Mouse (Mus musculus) CH12.LX (cell line): ENCODE measurements around the gene Cbr2. TPM values are rescaled to one million over a fixed set of nuclear protein-coding genes. Genes with fewer than 3 reads are reported as not detected.
A peak's percentile ranks its signal among the peaks of the same experiment; 100 is the strongest.

Source experiments
- DNase-seq: peaks from one replicate; pipeline ENCODE4 v3.0.0-alpha.2; 2013; ENCODE audit errors: extremely low read depth
- H3K27ac ChIP-seq: 2 replicates; pipeline ENCODE4 v1.5.1; 2012; ENCODE audit warnings: low read depth, mild to moderate bottlenecking, control low read depth, moderate library complexity; ENCODE audit not compliant: insufficient read depth
- H3K27me3 ChIP-seq: replicated peaks from 2 replicates; pipeline ENCODE3; 2012; ENCODE audit warnings: inconsistent platforms
- H3K36me3 ChIP-seq, 2 experiments: replicated peaks in 1 of 2; 2 replicates each; pipeline versions ENCODE3 to v1.6.1; 2012; ENCODE audit warnings: inconsistent platforms in 1 of 2, low read length in 1 of 2, mild to moderate bottlenecking in 1 of 2, mixed read lengths in 1 of 2, moderate library complexity in 1 of 2; ENCODE audit not compliant: control insufficient read depth in 1 of 2, insufficient read depth in 1 of 2
- H3K4me1 ChIP-seq, 2 experiments: 2 replicates each; pipeline ENCODE4 v1.6.1; 2012; ENCODE audit warnings: inconsistent platforms in 1 of 2, moderate library complexity in 1 of 2; ENCODE audit not compliant: insufficient read depth in 2 of 2, control insufficient read depth in 1 of 2
- H3K4me2 ChIP-seq: 2 replicates; pipeline ENCODE4 v1.6.1; 2012; ENCODE audit warnings: low read depth, mild to moderate bottlenecking, control low read depth; ENCODE audit not compliant: poor library complexity, insufficient read depth, severe bottlenecking
- H3K4me3 ChIP-seq, 3 experiments: fragments of 150-350 bp in 1 of 3; sonication (generic) in 1 of 3; replicated peaks in 1 of 3; 2 replicates each; pipeline versions ENCODE3 to v1.5.1; 2011 to 2012; ENCODE audit warnings: low read depth in 2 of 3, low read length in 2 of 3, mild to moderate bottlenecking in 2 of 3, moderate library complexity in 2 of 3, control low read depth in 1 of 3, improper control_type of control experiment in 1 of 3, inconsistent platforms in 1 of 3, mixed read lengths in 1 of 3; ENCODE audit not compliant: poor library complexity in 1 of 3
- H3K79me2 ChIP-seq: replicated peaks from 2 replicates; pipeline ENCODE4 v1.6.1; 2012; ENCODE audit warnings: mild to moderate bottlenecking, moderate library complexity; ENCODE audit not compliant: control insufficient read depth, poor library complexity, insufficient read depth, severe bottlenecking; ENCODE audit errors: extremely low read depth
- H3K9ac ChIP-seq: 2 replicates; pipeline ENCODE4 v1.6.1; 2012; ENCODE audit warnings: low read depth, mild to moderate bottlenecking, control low read depth, moderate library complexity; ENCODE audit not compliant: insufficient read depth
- H3K9me3 ChIP-seq: replicated peaks from 2 replicates; pipeline ENCODE3; 2012; ENCODE audit warnings: low read length, inconsistent platforms, mixed read lengths
- BHLHE40 ChIP-seq: IDR thresholded peaks from 2 replicates; pipeline ENCODE4 v1.6.1; 2011; ENCODE audit warnings: mild to moderate bottlenecking, low read depth, low read length, improper control_type of control experiment
- CHD2 ChIP-seq: IDR thresholded peaks from 2 replicates; pipeline ENCODE4 v1.6.1; 2011; ENCODE audit warnings: low read length, improper control_type of control experiment
- CTCF ChIP-seq, 2 experiments: IDR thresholded peaks in 1 of 2; conservative IDR thresholded peaks in 1 of 2; 2 replicates each; pipeline ENCODE4 v1.5.1; 2011 to 2012; ENCODE audit warnings: low read depth in 2 of 2, low read length in 2 of 2, improper control_type of control experiment in 1 of 2, inconsistent platforms in 1 of 2, mild to moderate bottlenecking in 1 of 2, moderate library complexity in 1 of 2
- ELF1 ChIP-seq: IDR thresholded peaks from 2 replicates; pipeline ENCODE4 v1.6.1; 2014; ENCODE audit warnings: low read depth, mild to moderate bottlenecking, inconsistent platforms, low read length, improper control_type of control experiment
- ETS1 ChIP-seq: conservative IDR thresholded peaks from 2 replicates; pipeline ENCODE4 v1.6.1; 2012; ENCODE audit warnings: low read depth, mild to moderate bottlenecking, inconsistent platforms, low read length, improper control_type of control experiment, moderate library complexity
- HCFC1 ChIP-seq: IDR thresholded peaks from 2 replicates; pipeline ENCODE4 v1.6.1; 2012; ENCODE audit warnings: low read depth, mild to moderate bottlenecking, inconsistent platforms, low read length, improper control_type of control experiment
- JUN ChIP-seq: IDR thresholded peaks from 2 replicates; pipeline ENCODE4 v1.6.1; 2011; ENCODE audit warnings: low read depth, mild to moderate bottlenecking, low read length, improper control_type of control experiment, moderate library complexity; ENCODE audit not compliant: insufficient read depth
- JUND ChIP-seq: conservative IDR thresholded peaks from 2 replicates; pipeline ENCODE4 v1.6.1; 2011; ENCODE audit warnings: low read depth, low read length, improper control_type of control experiment
- KAT2A ChIP-seq: IDR thresholded peaks from 2 replicates; pipeline ENCODE4 v1.6.1; 2012; ENCODE audit warnings: low read length, improper control_type of control experiment, inconsistent platforms; ENCODE audit not compliant: insufficient replicate concordance
- MAX ChIP-seq: IDR thresholded peaks from 2 replicates; pipeline ENCODE4 v1.6.1; 2011; ENCODE audit warnings: low read length, improper control_type of control experiment
- MXI1 ChIP-seq: IDR thresholded peaks from 2 replicates; pipeline ENCODE4 v1.6.1; 2011; ENCODE audit warnings: mild to moderate bottlenecking, low read depth, low read length, improper control_type of control experiment
- MYC ChIP-seq: IDR thresholded peaks from 2 replicates; pipeline ENCODE4 v1.6.1; 2011; ENCODE audit warnings: low read depth, mild to moderate bottlenecking, improper control_type of control experiment, low read length
- PAX5 ChIP-seq: IDR thresholded peaks from 2 replicates; pipeline ENCODE4 v1.6.1; 2012; ENCODE audit warnings: low read length, inconsistent platforms, mixed read lengths
- RAD21 ChIP-seq: IDR thresholded peaks from 2 replicates; pipeline ENCODE4 v1.6.1; 2011; ENCODE audit warnings: low read depth, mild to moderate bottlenecking, low read length, improper control_type of control experiment, moderate library complexity
- SMC3 ChIP-seq: IDR thresholded peaks from 2 replicates; pipeline ENCODE4 v1.6.1; 2011; ENCODE audit warnings: low read depth, low read length, improper control_type of control experiment
- TCF12 ChIP-seq: IDR thresholded peaks from 2 replicates; pipeline ENCODE4 v1.6.1; 2014; ENCODE audit warnings: low read depth, mild to moderate bottlenecking, inconsistent platforms, low read length, improper control_type of control experiment
- UBTF ChIP-seq: IDR thresholded peaks from 2 replicates; pipeline ENCODE4 v1.6.1; 2012; ENCODE audit warnings: low read depth, mild to moderate bottlenecking, inconsistent platforms, low read length, improper control_type of control experiment, moderate library complexity
- ZKSCAN1 ChIP-seq: IDR thresholded peaks from 2 replicates; pipeline ENCODE4 v1.6.1; 2012; ENCODE audit warnings: low read depth, inconsistent platforms, low read length, improper control_type of control experiment, borderline replicate concordance
- ZMIZ1 ChIP-seq: IDR thresholded peaks from 2 replicates; pipeline ENCODE4 v1.6.1; 2012; ENCODE audit warnings: low read depth, mild to moderate bottlenecking, inconsistent platforms, low read length, improper control_type of control experiment
- dilution Hi-C: fragments of 300-500 bp; cut with MboI; formaldehyde crosslinking; loops from 2 replicates; pipeline ENCODE4 v1.14.3; 2020; ENCODE audit warnings: low sequenced_read_pairs; ENCODE audit not compliant: extremely low pct_unique_long_range_greater_than_20kb, extremely low pct_ligation_motif_present
- in situ Hi-C: fragments of 300-500 bp; cut with MboI; formaldehyde crosslinking; loops from 3 replicates; pipeline ENCODE4 v1.14.3; 2019; ENCODE audit warnings: low sequenced_read_pairs, low pct_ligation_motif_present, low pct_unique_long_range_greater_than_20kb, mixed read lengths
- polyA plus RNA-seq: library from polyadenylated mRNA; unstranded; fragments of >175 nt; gene quantifications from 2 replicates; pipeline ENCODE4 v1.2.1, GENCODE M21; 2012; ENCODE audit warnings: low read depth; ENCODE audit not compliant: insufficient read length
- total RNA-seq, 2 experiments: library from RNA; depleted of rRNA; stranded (reverse); fragments of 300-350 nt in 1 of 2; fragments of >200 nt in 1 of 2; gene quantifications; 2 replicates each; pipeline ENCODE4 v1.2.3; 2012 to 2014

Cbr2 gene
- total and polyA plus RNA-seq, 3 experiments = 0.21 TPM; not detected in 2

- Histone ChIP-seq H3K9me3 (no peaks in the 10 kb centered on the region), H3K4me1 (no peaks in the 10 kb centered on the region), H3K4me3 (no peak overlapping the region), H3K27me3 (peaks cover 17% of the 10 kb centered on the region), H3K9ac (no peak overlapping the region), H3K79me2 (no peaks in the 10 kb centered on the region), H3K36me3 (no peaks in the 10 kb centered on the region), H3K4me2 (no peak overlapping the region), H3K27ac (no peak overlapping the region)
- DNase-seq = no peak
- in situ Hi-C loops = no loop called here
- dilution Hi-C loops = no loop called here
- TF ChIP-seq UBTF (no peak), TCF12 (no peak), ZKSCAN1 (no peak), CTCF (conservative IDR thresholded peaks at IDR 0.05 in 1 of 2, IDR thresholded peaks at IDR 0.05 in 1 of 2; ENCODE audit: low read depth in 2 of 2, low read length in 2 of 2) (no peak), JUN (no peak), HCFC1 (no peak), BHLHE40 (no peak), ELF1 (no peak), ETS1 (no peak), MXI1 (no peak), KAT2A (no peak), MYC (no peak), JUND (no peak), PAX5 (no peak), CHD2 (no peak), ZMIZ1 (no peak), MAX (no peak)
Measured at GRCm38 (mm10) chr11:120751606-120752005, 19.7 kb upstream of the Cbr2 start.

GRCm38 (mm10) chr11:120749430-120749829 is 17.5 kb upstream of the Cbr2 start:
- H3K9ac ChIP-seq = no peak overlapping the region
- TF ChIP-seq SMC3 (peak; percentile 47), CTCF (conservative IDR thresholded peaks at IDR 0.05 in 1 of 2, IDR thresholded peaks at IDR 0.05 in 1 of 2; ENCODE audit: low read depth in 2 of 2, low read length in 2 of 2) (peak; percentile 61 to 76), JUND (no peak), RAD21 (peak; percentile 65)

More at GRCm38 (mm10) chr11:120749430-120749829, 17.5 kb upstream of the Cbr2 start:
- no peaks in the 10 kb centered on the region for H3K36me3 ChIP-seq
- no peak overlapping the region for H3K4me2 ChIP-seq
- no peaks in the 10 kb centered on the region for H3K79me2 ChIP-seq
- H3K9me3 ChIP-seq = no peaks in the 10 kb centered on the region
- peaks cover 31% of the 10 kb centered on the region for H3K27me3 ChIP-seq
- H3K27ac ChIP-seq = no peak overlapping the region
- DNase-seq = peak; percentile 67
- dilution Hi-C loops = no loop called here
- in situ Hi-C loops = no loop called here
- no peak overlapping the region for H3K4me3 ChIP-seq
- peaks cover 0 to 7% of the 10 kb centered on the region in 2 experiments; a peak in 2 of 4 replicates for H3K4me1 ChIP-seq
